Mouse (Mus musculus) cerebellum, adult 11-12 months (tissue): Measurements from ENCODE around the gene Klhl40.
A peak's percentile ranks its signal among the peaks of the same experiment; 100 is the strongest.

Source experiments
- DNase-seq: peaks from one replicate; pipeline ENCODE4 v3.0.0; 2022

Gene Klhl40

DNA sequence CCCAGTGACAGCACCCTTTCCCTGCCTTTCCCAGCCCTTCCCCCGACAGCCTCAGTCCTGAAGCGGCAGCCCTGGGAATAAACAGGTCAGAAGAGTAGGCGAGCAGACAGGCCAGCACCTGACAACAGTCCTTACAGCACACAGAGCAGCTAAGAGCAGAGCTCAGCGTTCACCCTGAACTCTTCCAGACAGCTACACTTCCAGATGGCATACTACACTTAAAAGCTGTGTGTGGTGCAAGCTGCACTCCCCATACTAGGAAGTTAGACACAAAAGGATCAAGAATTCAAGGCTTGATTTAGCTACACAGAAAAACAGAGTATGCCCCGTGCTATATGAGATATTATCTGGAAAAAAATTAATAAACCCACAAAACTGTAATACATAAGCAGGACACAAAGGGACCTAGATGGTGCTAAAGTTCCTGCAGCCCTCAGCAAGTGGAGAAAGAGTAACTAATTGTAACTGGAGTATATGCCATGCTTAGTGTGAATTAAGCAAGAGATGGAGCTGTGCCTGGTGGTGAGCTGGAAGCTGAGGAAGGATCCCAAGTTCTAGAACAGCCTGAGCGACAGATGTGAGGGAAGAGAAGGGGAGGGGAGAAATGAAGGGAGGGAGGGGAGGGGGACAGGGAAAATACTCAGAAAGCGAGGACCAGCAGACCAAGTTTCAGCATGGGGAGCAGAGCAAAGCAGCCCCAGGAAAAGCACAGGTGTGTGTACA lies 52.0 kb downstream of the Klhl40 start:
- DNase-seq = peak; percentile 7

DNA sequence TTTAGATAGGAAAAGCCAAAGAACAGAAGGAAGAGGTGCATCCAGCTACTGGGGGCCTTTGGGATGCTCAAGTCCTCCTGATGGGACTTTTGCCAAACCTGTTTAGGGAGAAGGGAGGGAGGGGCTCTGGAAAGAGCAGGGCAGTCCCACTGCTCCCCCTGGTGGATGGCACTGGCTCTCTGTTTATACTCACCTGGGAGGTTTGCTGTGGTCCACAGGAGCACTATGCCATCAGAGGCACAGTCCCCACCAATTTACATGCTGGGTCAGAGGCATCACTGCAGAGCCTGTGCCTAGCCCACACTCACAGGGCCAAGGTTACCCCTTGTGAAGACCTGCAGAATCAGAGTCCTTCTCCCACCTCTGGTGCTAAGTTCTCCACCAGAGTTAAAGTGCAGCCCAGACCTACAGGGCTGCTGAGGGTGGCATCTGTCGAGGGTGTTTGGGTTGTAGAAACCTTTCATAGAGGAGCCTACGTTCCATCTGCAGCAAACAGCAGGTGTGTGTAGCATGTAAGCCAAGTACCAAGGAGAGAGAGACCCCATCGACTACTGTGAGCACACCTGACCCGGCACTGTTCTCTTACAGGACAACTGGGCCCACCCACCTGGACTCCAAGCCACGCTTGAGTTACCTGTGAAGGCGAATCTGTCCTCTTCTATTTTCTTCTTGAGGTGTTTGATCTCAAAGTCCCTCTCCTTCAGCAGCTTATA lies 53.0 kb downstream of the Klhl40 start:
- DNase-seq = peak; percentile 58

DNA sequence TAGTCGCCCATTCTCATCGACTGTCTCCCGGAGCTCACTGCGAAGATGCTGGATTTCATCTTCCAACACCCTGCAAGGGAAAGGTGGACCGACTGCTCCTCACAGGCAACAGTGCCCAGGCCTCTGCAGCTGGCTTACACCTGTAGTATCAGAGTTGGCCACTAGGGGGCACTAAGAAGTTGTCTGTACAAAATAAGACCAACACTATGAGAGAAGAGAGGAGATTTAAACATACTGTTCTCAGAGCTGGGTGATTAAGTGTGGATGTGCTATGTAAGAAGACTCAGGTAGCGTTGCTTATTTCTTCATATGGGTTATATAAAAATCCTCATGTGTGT lies 53.5 kb downstream of the Klhl40 start:
- peak; percentile 74 for DNase-seq
